Mouse (Mus musculus) stomach, postnatal 0 days (tissue): ENCODE data around the gene Ugt1a10.
"Not testable (repeated sequence)": the region's sequence is repeated elsewhere in the genome, so short reads cannot be mapped to it uniquely, and the experiment has no call there.

Source experiments
- CTCF ChIP-seq: IDR thresholded peaks from 2 replicates; pipeline ENCODE4 v1.5.1; 2016; ENCODE audit warnings: antibody characterized with exemption, low read depth, mild to moderate bottlenecking, moderate library complexity
- EP300 ChIP-seq: optimal IDR thresholded peaks from 2 replicates; pipeline ENCODE3; 2016; ENCODE audit warnings: antibody characterized with exemption

- not testable (repeated sequence) for TF ChIP-seq CTCF, EP300
These were observed 7.8 kb upstream of the Ugt1a10 start for GRCm38 (mm10) chr1:88047408-88047807.
